Mouse (Mus musculus) CH12.LX (cell line): ENCODE data around the gene Foxm1.

Source experiments
- CHD2 ChIP-seq: IDR thresholded peaks from 2 replicates; pipeline ENCODE4 v1.6.1; 2011; ENCODE audit warnings: low read length, improper control_type of control experiment
- CTCF ChIP-seq, 2 experiments: IDR thresholded peaks in 1 of 2; conservative IDR thresholded peaks in 1 of 2; 2 replicates each; pipeline ENCODE4 v1.5.1; 2011 to 2012; ENCODE audit warnings: low read depth in 2 of 2, low read length in 2 of 2, improper control_type of control experiment in 1 of 2, inconsistent platforms in 1 of 2, mild to moderate bottlenecking in 1 of 2, moderate library complexity in 1 of 2
- EP300 ChIP-seq: IDR thresholded peaks from 2 replicates; pipeline ENCODE4 v1.6.1; 2011; ENCODE audit warnings: low read length, improper control_type of control experiment
- ETS1 ChIP-seq: conservative IDR thresholded peaks from 2 replicates; pipeline ENCODE4 v1.6.1; 2012; ENCODE audit warnings: low read depth, mild to moderate bottlenecking, inconsistent platforms, low read length, improper control_type of control experiment, moderate library complexity
- GABPA ChIP-seq: IDR thresholded peaks from 2 replicates; pipeline ENCODE4 v1.6.1; 2012; ENCODE audit warnings: low read depth, low read length, improper control_type of control experiment, inconsistent platforms; ENCODE audit not compliant: insufficient replicate concordance
- IRF4 ChIP-seq: IDR thresholded peaks from 2 replicates; pipeline ENCODE4 v1.6.1; 2014; ENCODE audit warnings: low read depth, mild to moderate bottlenecking, inconsistent platforms, low read length, improper control_type of control experiment
- MYC ChIP-seq: IDR thresholded peaks from 2 replicates; pipeline ENCODE4 v1.6.1; 2011; ENCODE audit warnings: low read depth, mild to moderate bottlenecking, improper control_type of control experiment, low read length
- POLR2A ChIP-seq: IDR thresholded peaks from 2 replicates; pipeline ENCODE4 v1.6.1; 2011; ENCODE audit warnings: low read depth, mild to moderate bottlenecking, improper control_type of control experiment, low read length
- POLR2AphosphoS2 ChIP-seq: IDR thresholded peaks from 2 replicates; pipeline ENCODE4 v1.6.1; 2011; ENCODE audit warnings: low read depth, low read length, improper control_type of control experiment
- SMC3 ChIP-seq: IDR thresholded peaks from 2 replicates; pipeline ENCODE4 v1.6.1; 2011; ENCODE audit warnings: low read depth, low read length, improper control_type of control experiment
- USF1 ChIP-seq: IDR thresholded peaks from 2 replicates; pipeline ENCODE4 v1.6.1; 2014; ENCODE audit warnings: low read depth, mild to moderate bottlenecking, inconsistent platforms, low read length, improper control_type of control experiment
- ZMIZ1 ChIP-seq: IDR thresholded peaks from 2 replicates; pipeline ENCODE4 v1.6.1; 2012; ENCODE audit warnings: low read depth, mild to moderate bottlenecking, inconsistent platforms, low read length, improper control_type of control experiment

- TF ChIP-seq CTCF (conservative IDR thresholded peaks at IDR 0.05 in 1 of 2, IDR thresholded peaks at IDR 0.05 in 1 of 2; ENCODE audit: low read depth in 2 of 2, low read length in 2 of 2) = no peak
- no peak for TF ChIP-seq POLR2AphosphoS2
- no peak for TF ChIP-seq MYC
- TF ChIP-seq POLR2A = no peak
- TF ChIP-seq USF1 = no peak
- no peak for TF ChIP-seq ETS1
- no peak for TF ChIP-seq GABPA
- TF ChIP-seq IRF4 = no peak
- TF ChIP-seq EP300 = no peak
- no peak for TF ChIP-seq ZMIZ1
- TF ChIP-seq SMC3 = no peak
- no peak for TF ChIP-seq CHD2
These were observed 7.3 kb downstream of the Foxm1 start for GRCm38 (mm10) chr6:128370040-128370439.
